Mouse (Mus musculus): Measurements from ENCODE around the gene Clec1b.

Gene Clec1b

GRCm38 (mm10) chr6:129414177-129414576, 17.1 kb downstream of the Clec1b start:
- DNase-seq, result no peak

GRCm38 (mm10) chr6:129422311-129422710, 25.2 kb downstream of the Clec1b start:
- no peak for DNase-seq

GRCm38 (mm10) chr6:129423040-129423733, 26.1 kb downstream of the Clec1b start:
- DNase-seq, result no peak

GRCm38 (mm10) chr6:129423734-129424072, 26.6 kb downstream of the Clec1b start:
- peak; percentile 26 to 33 for DNase-seq

- DNase-seq, result no peak
Measured at GRCm38 (mm10) chr6:129425217-129425616, 28.1 kb downstream of the Clec1b start.

- no peak for DNase-seq
Measured at GRCm38 (mm10) chr6:129425812-129426211, 28.7 kb downstream of the Clec1b start.

GRCm38 (mm10) chr6:129427281-129427680, 30.2 kb downstream of the Clec1b start:
- no peak for DNase-seq

- DNase-seq, result no peak
Measured at GRCm38 (mm10) chr6:129434239-129434638, 37.1 kb downstream of the Clec1b start.

GRCm38 (mm10) chr6:129436025-129436424, 38.9 kb downstream of the Clec1b start:
- DNase-seq, result no peak

GRCm38 (mm10) chr6:129438033-129438432, 40.9 kb downstream of the Clec1b start:
- no peak for DNase-seq

GRCm38 (mm10) chr6:129449743-129450142, 52.6 kb downstream of the Clec1b start:
- no peak for DNase-seq

GRCm38 (mm10) chr6:129451411-129452039, 54.4 kb downstream of the Clec1b start, which contains the start of gene Clec1a:
TSS of gene Clec1a (minus strand) at chr6:129452000.
- no peak for DNase-seq
